Mouse (Mus musculus) intestine, postnatal 0 days (tissue): ENCODE data around the gene Coa3. TPM values are rescaled to one million over a fixed set of nuclear protein-coding genes. Genes with fewer than 3 reads are reported as not detected.

Experiments used
- ATAC-seq: fragments of 200-750 bp; cut with Nextera tagmentation; 2 replicates; pipeline ENCODE4 v1.8.0; 2017; ENCODE audit warnings: mild to moderate bottlenecking, moderate TSS enrichment, moderate library complexity
- H3K27ac ChIP-seq: fragments of 300-500 bp; sonication (generic); 2 replicates; pipeline ENCODE4 v1.5.1; 2014; ENCODE audit warnings: mild to moderate bottlenecking, low read depth, low read length, moderate library complexity
- H3K27me3 ChIP-seq: fragments of 300-500 bp; sonication (generic); replicated peaks from 2 replicates; pipeline ENCODE4 v1.6.1; 2014; ENCODE audit warnings: low read length, mixed read lengths; ENCODE audit not compliant: control insufficient read depth, insufficient read depth
- H3K36me3 ChIP-seq: fragments of 300-500 bp; sonication (generic); 2 replicates; pipeline ENCODE4 v1.6.1; 2014; ENCODE audit warnings: mild to moderate bottlenecking, moderate library complexity; ENCODE audit not compliant: control insufficient read depth, insufficient read depth
- H3K4me1 ChIP-seq: fragments of 300-500 bp; sonication (generic); replicated peaks from 2 replicates; pipeline ENCODE4 v1.6.1; 2014; ENCODE audit warnings: antibody characterized with exemption, low read length, mixed read lengths; ENCODE audit not compliant: control insufficient read depth, insufficient read depth
- H3K4me2 ChIP-seq: fragments of 300-500 bp; sonication (generic); replicated peaks from 2 replicates; pipeline ENCODE4 v1.6.1; 2014; ENCODE audit warnings: low read depth, mild to moderate bottlenecking, moderate library complexity
- H3K4me3 ChIP-seq: fragments of 300-500 bp; sonication (generic); 2 replicates; pipeline ENCODE4 v1.5.1; 2014; ENCODE audit warnings: low read depth, low read length
- H3K9ac ChIP-seq: fragments of 300-500 bp; sonication (generic); 2 replicates; pipeline ENCODE4 v1.6.1; 2014; ENCODE audit warnings: mild to moderate bottlenecking, low read depth, low read length
- H3K9me3 ChIP-seq: fragments of 300-500 bp; sonication (generic); 2 replicates; pipeline ENCODE4 v1.6.1; 2016; ENCODE audit warnings: mixed run types; ENCODE audit not compliant: control insufficient read depth
- CTCF ChIP-seq: sonication (generic); IDR thresholded peaks from 2 replicates; pipeline ENCODE4 v1.5.1; 2016; ENCODE audit warnings: low read depth, mild to moderate bottlenecking, control low read depth, antibody characterized with exemption, moderate library complexity
- WGBS: fragments of 180-500 bp; shearing (Covaris S2); extraction: QIAGEN DNeasy Blood & Tissue Kit; methylation state at CpG from one replicate; pipeline ENCODE4 v1.1.7; 2014; 5-methylcytosine and 5-hydroxymethylcytosine counted together
- polyA plus RNA-seq: library from polyadenylated mRNA; unstranded; fragments of >200 nt; fragmentation: Nextera tagmentation; extraction: Ambion mirVana; gene quantifications from 2 replicates; pipeline ENCODE4 v1.2.1, GENCODE M21; 2015

The Coa3 gene
- polyA plus RNA-seq, 1 experiment from 2014 or later = 276 TPM

- no peaks in the 10 kb centered on the region for H3K9me3 ChIP-seq
- 59% methylated on average over 3 of the region's 3 CpGs for whole genome bisulfite sequencing
- no peak for ATAC-seq
- H3K36me3 ChIP-seq = no peaks in the 10 kb centered on the region
- no peaks in the 10 kb centered on the region; the same call in 1 of the 2 replicates for H3K27me3 ChIP-seq
- TF ChIP-seq CTCF = no peak
- H3K4me3 ChIP-seq = no peak overlapping the region
- H3K9ac ChIP-seq = no peak overlapping the region
- 0 out of 2 replicates have a peak, but pooled peaks cover 10% of the 10 kb centered on the region for H3K4me1 ChIP-seq
- no peak overlapping the region for H3K27ac ChIP-seq
- no peak overlapping the region for H3K4me2 ChIP-seq
These were observed 15.0 kb downstream of the Coa3 start for GRCm38 (mm10) chr11:101263989-101264280.

GRCm38 (mm10) chr11:101263138-101263988 lies 15.6 kb downstream of the Coa3 start:
- no peak for TF ChIP-seq CTCF
- no peaks in the 10 kb centered on the region for H3K9me3 ChIP-seq
- WGBS = 43% methylated on average over 32 of the region's 32 CpGs
- H3K27ac ChIP-seq = no peak overlapping the region
- no peaks in the 10 kb centered on the region for H3K36me3 ChIP-seq
- H3K27me3 ChIP-seq = no peaks in the 10 kb centered on the region; the same call in 1 of the 2 replicates
- H3K4me2 ChIP-seq = no peak overlapping the region
- H3K9ac ChIP-seq = no peak overlapping the region
- no peak overlapping the region for H3K4me3 ChIP-seq
- ATAC-seq = no peak
- H3K4me1 ChIP-seq = 0 out of 2 replicates have a peak, but pooled peaks cover 10% of the 10 kb centered on the region

- H3K4me2 ChIP-seq = peak overlapping the region; percentile 99
- H3K4me1 ChIP-seq = 0 out of 2 replicates have a peak, but pooled peaks cover 10% of the 10 kb centered on the region
- H3K36me3 ChIP-seq = no peaks in the 10 kb centered on the region
- H3K9ac ChIP-seq = no peak overlapping the region
- peak; percentile 22 for TF ChIP-seq CTCF
- no peaks in the 10 kb centered on the region; the same call in 1 of the 2 replicates for H3K27me3 ChIP-seq
- peak overlapping the region; percentile 24 for H3K4me3 ChIP-seq
- no peaks in the 10 kb centered on the region for H3K9me3 ChIP-seq
- no peak overlapping the region for H3K27ac ChIP-seq
- no peak for ATAC-seq
- 10% methylated on average over 24 of the region's 24 CpGs for WGBS
These were observed 16.5 kb downstream of the Coa3 start for GRCm38 (mm10) chr11:101262272-101262967.

- WGBS = under 1% methylated on average over 30 of the region's 30 CpGs
- no peaks in the 10 kb centered on the region; the same call in 1 of the 2 replicates for H3K27me3 ChIP-seq
- H3K36me3 ChIP-seq = no peaks in the 10 kb centered on the region
- H3K9me3 ChIP-seq = no peaks in the 10 kb centered on the region
- TF ChIP-seq CTCF = no peak
- peak overlapping the region; percentile 70 for H3K9ac ChIP-seq
- peak; percentile 7 for ATAC-seq
- H3K4me2 ChIP-seq = peak overlapping the region; percentile 99
- 0 out of 2 replicates have a peak, but pooled peaks cover 10% of the 10 kb centered on the region for H3K4me1 ChIP-seq
- H3K27ac ChIP-seq = peak overlapping the region; percentile 57; the same call in 1 of the 2 replicates
- H3K4me3 ChIP-seq = peak overlapping the region; percentile 57
These were observed 18.0 kb downstream of the Coa3 start for GRCm38 (mm10) chr11:101260826-101261380.

- no peaks in the 10 kb centered on the region for H3K9me3 ChIP-seq
- H3K27ac ChIP-seq = peak within 1 kb of the TSS; percentile 57
- peak within 1 kb of the TSS; percentile 57 for H3K4me3 ChIP-seq
- peak within 1 kb of the TSS; percentile 70 for H3K9ac ChIP-seq
- H3K36me3 ChIP-seq = no peaks in the 10 kb centered on the region
- H3K4me2 ChIP-seq = peak within 1 kb of the TSS; percentile 99
- 0 out of 2 replicates have a peak, but pooled peaks cover 10% of the 10 kb centered on the region for H3K4me1 ChIP-seq
- H3K27me3 ChIP-seq = no peaks in the 10 kb centered on the region; the same call in 1 of the 2 replicates
- peak; percentile 65 for ATAC-seq
- TF ChIP-seq CTCF = no peak
- WGBS = 1% methylated on average over 43 of the region's 43 CpGs
These were observed 18.7 kb downstream of the Coa3 start, which contains the start of gene Wnk4 for GRCm38 (mm10) chr11:101259948-101260825. Gene Wnk4, plus strand, starts transcription at chr11:101260567.
